Mouse (Mus musculus) cerebellum, postnatal 10 days (tissue): ENCODE results near the gene Gpr137.

ENCODE experiments used
- DNase-seq, 2 experiments: peaks; one replicate each; pipeline ENCODE4 v3.0.0; 2021; ENCODE audit warnings: mixed read lengths in 2 of 2

Gene Gpr137

DNA sequence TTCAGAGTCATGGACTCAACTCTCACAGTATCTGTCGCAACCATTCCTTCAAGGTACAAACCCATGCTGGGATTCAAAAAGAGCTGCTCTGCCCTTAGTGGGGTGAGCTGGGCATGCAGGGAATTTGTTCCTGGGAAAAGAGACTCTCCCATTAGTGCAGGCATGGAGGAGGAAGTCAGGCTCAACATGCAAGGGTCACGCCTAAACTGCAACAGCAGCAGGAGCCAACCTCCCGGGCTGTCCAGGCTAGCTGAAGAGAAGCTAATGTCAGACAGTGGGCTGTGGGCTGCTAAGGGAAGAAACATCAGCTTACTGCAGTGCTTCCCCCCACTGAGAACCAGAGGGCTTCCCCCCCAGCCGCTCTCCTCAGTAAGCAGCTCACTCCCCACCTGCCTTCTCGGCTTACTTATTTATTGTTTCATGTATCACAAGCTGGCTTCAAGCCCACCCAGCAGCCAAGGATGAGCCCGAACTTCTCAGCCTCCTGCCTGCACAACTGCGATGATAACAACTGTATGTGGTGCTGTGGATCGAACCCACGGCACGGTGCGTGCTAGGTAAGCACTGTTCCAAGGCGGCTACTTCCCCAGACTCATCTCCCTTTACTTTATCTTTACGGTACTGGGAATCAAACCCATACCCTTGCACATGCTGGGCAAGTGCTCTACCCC lies 30.1 kb upstream of the Gpr137 start:
- no peak for DNase-seq

DNA sequence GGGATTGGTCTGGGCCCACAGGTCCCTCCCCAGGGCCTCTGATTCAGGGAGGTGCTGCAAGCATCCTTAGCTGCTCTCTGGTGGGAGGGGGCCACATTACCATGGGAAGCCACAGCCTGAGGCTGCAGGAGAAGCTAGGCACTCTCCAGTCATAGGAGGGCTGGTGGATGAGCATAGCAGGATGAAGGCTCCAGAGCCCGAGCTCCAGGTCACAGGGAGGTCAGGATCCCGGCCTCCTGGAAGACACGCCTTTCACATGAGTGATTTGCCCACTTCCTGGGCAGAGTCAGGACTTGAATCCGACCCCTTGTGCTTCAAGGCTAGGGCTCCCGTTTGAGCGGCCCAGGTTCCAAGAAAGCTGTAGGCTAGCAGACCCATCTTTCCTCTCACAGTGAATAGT lies 29.4 kb upstream of the Gpr137 start:
- DNase-seq: no peak

DNA sequence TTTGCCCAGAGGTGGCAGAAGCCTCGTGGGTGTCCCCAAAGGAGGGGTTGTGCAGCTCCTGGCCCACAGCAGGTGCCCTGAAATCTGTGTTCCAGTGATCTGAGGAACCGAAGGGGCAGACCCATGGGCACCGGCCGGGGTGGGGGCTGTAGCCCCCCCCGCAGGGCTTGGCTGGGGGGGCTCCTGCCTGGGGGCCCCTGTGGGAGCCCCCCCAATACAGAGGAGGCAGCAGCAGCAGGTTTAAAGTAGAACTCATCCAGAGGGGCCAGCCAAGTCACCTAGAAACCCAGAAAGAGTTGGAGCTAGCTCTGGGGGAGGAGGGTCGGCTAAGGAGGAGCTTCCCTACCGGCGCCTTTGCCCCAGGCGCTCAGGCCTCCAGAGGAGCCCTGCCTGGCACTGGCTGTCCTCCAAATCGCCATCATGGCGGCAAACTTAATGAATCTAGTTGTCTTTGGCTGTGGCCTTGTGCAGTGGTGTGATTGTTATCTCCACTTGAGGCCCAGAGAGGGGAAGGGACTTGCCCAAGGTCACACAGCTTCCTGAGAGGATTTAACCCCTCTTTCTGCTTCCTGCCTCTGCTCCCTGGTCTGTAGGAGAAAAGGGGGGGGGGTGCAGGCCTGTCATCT lies 28.3 kb upstream of the Gpr137 start:
- no peak for DNase-seq

DNA sequence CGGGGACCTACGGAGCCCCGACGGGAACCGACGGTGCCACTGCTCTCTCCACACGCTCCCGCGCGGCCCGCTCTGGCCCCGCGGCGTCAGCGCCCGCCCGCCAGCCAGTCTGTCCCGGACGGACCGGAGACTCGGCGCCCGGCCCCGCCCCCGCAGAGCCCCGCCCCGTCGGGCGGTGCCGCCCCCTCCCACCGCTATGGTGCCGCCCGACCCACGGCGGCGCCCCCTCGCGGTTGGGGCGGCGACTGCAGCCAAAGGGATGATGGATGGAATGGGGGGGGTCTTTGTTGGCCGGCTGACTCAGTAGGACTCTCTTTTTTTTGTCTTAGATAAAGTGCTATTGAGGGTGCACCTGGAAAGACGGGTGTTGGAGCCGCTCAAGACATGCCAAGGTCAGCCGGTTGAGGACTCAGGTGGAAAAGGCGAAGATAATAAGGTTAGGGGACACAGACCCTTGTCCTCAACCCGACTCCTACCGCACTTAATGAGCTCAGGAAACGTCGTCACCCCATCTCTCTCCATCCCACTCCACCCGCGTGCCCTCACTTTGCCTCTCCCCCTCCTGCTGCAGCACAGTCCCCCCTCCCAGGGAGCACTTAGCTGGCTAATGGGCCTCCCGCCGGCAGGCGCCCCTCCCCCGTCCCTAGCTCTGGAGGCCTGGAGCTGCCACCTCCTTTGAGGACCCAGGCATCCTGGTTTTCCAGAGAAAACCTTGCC lies 27.5 kb upstream of the Gpr137 start:
- peak; percentile 74 to 76 for DNase-seq

DNA sequence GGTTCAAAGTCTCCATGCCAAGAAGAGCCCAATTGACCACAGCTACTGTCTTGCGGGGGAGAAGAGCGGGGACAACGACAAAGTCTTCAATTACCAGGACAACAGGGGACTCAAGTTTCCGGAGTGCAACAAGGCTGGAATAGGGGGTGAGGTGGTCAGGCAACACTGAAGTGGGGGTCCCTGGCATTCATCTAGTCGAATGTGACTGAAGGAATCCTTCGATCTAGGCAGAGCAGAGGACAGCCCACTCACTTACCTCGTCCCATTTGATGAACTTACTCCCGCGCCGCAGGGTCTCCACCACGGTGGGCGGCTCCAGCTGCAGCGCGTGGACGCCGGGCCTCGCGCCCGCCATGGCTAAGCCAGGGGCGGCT lies 27.0 kb upstream of the Gpr137 start:
- DNase-seq: no peak

DNA sequence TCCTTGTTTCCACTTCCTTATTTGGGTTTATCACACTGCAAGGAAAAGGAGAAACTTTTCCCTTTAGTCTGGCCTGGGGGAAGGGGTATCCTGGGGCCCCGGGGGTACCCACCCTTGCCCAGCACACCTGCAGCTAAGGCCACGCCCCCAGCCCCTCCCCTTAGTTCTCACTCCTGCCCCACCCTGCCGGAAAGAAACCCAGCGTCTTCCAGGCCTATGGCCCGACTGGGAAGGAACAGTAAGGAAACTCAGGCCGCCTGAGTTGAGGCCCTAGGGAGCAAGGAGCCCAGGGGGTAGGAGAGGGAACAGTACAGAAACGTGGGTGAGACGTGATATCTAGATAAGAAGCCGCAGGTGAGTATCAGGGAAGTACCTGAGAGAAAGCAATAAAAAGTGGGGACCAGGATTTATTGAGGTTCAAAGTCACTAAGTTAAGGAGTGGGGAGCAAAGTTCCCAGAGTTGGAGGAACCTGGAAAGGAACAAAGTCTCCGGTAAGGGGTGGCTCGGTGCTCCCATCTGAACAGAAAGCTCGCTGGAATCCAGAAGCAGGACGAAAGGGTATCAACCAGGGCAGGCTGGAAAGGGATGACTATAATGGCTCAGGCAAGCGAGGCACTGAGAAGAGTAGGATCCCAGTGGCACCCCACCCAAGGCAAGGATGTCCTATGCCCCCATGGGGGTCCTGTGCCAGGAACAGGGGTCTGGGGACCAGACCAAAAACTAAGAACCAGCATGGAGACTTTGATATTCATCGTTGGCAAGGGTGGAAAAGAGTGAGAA lies 26.4 kb upstream of the Gpr137 start:
- DNase-seq: no peak

DNA sequence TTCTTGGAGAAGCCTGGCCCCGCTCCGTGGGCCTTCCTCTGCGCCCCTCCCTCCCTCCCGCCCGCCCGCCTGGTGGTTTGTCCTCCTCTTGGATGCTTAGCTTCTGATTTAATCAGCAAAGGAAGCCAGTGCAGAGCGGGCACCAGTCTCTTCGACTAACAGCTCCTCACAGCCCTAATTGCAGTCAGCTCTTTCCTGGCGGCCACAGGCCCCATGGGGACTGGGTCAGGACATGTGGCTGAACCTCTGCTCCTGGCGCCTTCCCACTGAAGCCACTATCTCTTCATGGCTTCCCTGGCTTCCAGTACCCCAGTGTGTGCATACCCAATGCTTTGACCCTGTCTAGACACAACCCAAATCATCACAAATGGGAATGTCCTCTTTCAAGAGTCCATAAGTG lies 14.2 kb upstream of the Gpr137 start:
- no peak for DNase-seq

DNA sequence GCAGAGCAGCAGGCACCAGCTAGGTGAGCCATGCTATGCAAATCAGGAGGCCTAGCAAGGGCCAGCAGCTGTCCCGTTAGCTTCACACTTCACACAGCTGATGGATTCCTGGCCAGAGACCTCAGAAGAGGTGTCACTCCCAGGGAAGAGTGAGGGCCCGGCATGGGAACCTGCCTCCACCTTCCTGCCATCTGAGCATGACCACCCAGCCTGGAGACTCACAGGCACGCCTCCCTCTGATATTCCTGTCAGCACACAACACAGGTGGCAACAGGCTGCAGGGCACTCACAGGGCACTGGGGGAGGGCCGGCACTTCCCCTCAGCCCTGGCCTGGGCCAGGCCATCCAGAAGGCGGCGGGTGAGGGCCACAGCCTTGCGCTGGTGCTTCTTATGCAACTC lies 13.1 kb upstream of the Gpr137 start:
- no peak for DNase-seq

DNA sequence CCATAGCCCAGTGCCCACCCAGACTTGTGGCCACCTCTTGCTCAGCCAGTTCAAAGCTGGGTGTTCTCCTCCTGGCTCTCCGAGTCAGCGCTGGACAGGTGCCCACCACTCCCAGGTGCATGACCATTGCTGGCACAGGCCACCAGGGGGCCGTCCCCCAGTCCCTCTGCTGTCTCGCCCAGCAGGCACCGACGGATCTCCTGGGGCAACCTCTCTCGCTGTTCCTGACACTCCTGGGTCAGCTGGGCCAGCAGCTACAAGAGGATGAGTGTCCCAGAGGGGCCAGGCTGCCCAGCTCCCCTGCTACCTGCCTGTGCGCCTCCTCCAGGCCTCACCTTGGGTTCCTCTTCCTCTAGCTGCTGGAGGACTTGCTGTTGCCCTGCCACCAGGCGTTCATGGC lies 11.8 kb upstream of the Gpr137 start:
- peak; percentile 57 to 60 for DNase-seq

DNA sequence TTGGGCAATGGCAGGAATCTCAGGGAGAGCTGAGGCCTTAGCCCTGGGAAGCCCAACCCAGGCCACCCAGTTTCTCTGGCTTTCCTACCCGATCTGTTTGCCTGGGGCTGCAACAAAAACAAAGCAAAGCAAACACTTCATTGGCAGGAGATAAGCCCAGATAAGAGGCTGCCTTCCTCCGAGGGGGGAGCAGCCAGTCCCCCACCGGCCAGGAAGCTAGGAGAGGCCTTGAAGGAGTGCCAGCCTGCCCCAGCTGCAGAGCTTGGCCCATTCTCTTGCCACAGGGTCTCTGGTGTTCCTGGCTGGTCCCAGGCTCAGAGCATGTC lies 10.4 kb upstream of the Gpr137 start:
- DNase-seq: peak in 1 of 2 experiments; percentile 45

DNA sequence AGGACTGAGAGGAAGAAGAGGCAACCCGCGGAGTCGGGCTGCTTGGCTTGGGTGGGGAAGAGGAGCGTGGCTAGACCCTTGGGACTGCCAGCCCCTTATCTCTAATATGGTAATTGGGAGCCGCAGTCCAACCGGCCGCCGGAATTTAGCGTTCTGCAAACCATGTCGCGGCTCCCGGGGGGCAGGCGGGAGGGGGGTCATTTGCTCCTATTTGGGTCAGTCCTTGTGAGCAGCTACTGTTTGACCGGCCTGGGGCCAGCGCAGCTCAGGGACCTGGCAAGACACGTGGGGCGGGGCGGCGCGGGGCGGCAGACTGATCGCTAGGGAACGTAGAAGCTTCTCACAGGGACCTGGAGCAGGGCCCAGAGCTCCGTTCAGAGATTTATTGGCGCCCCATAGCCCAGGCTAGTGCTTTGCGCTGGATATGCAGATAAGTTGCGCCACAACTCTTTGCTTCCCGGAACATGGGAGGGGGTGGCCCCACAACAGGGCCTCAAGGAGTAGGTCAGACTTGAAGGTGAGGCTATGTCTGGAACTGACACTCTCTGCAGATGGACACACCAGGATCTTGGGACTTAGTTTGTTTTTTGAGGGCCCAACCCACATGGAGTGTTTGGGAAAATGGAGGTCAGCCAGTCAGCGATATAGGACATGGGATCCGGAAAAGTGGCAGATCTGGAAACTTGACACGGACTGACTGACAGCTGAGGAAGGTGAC lies 9.9 kb upstream of the Gpr137 start:
- peak; percentile 81 to 82 for DNase-seq

DNA sequence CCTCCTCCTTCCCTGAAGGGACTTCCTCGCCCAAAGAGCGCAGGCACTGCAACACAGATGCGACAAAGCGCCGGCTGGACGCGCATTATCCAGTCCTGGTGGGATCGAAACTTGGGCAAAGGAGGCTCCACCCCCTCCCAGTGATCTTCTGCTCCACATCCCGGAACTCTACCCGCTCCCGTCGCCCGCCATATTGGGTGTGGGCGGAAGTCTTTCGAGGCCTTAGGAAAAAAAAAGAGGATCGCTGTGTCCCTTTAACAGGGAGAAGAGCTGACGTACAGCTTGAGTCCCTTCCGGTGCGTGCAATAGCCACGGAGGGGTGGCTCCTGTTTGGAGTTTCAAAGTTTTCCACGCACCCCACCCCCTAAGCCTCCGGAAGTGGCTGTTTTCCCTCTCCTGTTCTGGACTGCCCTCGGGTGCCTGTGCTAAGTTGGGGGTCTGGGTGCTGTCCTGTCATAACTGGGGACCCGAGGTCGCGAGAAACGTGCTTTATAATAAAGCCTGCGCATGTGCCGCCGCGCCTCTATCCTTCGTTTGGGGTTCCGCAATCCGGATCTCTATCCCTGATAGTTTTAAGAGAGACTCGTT lies 9.2 kb upstream of the Gpr137 start:
- peak; percentile 92 to 96 for DNase-seq

DNA sequence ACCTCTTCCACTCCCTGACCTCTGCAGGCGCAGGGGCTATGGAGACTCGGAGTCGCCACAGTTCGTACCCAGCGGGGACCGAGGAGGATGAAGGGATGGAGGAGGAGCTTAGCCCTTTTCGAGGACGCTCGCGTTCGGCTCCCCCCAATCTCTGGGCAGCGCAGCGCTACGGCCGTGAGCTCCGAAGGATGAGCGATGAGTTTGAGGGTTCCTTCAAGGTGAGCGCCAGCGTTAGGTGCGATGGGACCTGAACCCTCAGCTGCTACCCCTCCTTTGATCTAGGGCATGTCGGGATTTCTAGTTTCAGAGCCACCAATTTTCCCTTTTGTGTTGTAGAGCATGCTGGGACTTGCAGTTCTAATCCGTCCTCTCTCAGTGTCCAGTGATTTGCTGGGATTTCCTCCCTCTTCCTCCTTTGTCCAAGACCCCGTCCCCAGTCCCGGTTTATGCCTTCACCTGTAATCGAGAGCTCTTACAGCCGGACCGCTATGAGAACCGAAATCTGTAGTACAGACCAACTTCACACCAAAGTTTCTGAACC lies 8.4 kb upstream of the Gpr137 start:
- peak; percentile 72 to 73 for DNase-seq

DNA sequence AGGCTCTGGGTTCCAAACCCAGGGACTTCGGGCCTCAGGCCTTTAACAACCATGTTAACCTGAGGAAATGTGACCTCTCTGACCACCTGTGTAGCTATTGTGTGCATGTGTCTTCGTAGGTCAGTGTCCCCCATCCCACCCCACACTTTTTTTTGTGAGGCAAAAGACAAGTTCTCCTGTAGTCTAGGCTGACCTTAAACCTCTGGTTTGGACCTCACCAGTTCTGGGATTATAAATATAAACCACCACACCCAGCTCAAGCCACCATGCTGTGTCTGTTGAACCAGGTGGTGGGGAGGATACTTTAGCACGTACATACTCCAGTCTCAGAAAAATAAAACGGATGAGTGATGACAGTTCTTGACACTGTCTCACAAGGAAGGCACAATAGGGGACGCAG lies 7.7 kb upstream of the Gpr137 start:
- DNase-seq: no peak

DNA sequence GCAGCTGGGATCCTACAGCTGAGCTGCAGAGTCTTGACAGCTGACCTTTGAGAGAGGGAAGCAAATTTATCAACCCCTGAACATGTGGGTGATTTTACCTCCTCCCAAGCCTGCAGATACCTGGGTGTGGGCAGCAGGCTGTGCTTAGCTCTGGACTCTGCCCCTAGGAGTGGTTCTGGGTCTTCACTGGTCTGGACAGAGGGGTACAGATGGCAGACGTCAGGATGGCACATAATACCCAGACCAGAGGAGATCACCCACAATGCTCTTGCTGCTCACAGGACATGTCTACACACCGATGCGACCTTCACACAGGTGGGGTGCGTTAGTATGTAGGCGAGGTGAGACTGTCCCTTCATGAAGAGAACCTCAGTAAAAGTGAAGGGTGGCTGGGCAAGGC lies 7.3 kb upstream of the Gpr137 start:
- no peak for DNase-seq

DNA sequence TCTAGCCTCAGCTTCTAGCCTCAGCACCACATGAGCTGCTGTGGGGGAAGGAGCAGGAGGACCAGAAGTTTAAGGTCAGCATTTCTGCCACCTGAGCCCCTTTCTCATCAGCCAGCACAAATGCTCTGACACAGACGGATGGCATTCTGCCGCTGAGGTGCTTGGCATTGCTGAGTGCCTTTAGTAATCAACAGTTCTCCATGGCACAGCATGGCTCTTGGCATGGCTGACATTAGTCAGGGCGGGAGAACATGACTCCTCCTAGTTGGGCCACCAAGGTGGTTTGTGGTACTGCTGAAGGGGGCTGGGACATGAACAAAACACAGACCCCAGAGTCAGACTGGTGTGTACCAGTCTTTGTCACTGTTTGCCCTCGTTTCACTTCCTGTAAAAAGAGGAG lies 5.9 kb upstream of the Gpr137 start:
- DNase-seq: peak; percentile 91 to 94

DNA sequence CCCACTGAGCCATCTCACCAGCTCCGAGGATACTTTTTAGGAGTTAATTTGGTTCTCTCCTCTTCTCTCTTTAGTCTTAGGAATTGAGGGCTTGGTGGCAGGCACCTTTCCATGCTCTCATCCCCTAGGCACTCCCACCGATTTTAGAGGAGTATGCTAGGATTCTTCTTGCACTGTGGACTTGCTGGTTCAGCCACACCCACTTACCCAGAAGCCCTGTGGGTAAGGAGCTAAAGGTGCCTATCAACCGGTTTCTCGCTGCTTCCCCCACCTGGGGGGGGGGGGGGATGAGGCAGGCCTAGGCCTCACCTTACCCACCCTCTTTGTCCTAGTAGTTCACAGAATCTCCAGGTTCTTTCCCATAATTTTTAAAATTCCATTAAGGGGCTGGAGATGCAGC lies 5.5 kb upstream of the Gpr137 start:
- DNase-seq: no peak

DNA sequence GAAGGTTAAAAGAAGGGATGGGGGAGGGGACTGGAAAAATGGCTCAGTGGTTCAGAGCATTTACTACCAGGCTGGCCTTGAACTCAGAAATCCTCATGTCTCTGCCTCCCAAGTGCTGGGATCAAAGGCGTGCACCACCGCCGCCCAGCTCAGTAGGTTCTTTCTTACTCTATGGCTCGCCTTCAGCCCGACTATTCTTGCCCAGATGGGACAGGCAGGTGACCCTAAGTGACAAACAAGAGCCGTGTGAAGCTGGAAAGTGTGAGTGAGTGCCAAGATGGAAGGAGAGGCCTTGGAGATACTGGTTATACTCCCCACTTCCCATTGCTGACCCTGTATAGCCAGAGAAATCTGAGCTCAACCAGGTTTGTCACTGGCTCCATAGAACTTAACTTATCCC lies 1.4 kb upstream of the Gpr137 start:
- no peak for DNase-seq

DNA sequence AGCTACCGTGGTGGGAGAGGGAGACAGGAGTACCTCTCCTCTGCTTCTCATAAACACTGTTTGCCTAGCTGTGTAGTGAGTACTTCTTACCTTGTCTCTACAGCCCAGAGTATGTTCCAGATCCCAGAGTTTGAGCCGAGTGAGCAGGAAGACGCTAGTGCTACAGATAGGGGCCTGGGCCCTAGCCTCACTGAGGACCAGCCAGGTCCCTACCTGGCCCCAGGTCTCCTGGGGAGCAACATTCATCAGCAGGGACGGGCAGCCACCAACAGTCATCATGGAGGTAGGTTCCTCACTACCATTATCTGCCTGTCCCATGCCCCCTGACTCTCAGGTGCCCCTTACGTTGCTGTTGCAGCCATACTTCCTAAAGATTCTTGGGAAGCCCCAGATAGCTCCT lies 484 bp upstream of the Gpr137 start:
- no peak for DNase-seq

DNA sequence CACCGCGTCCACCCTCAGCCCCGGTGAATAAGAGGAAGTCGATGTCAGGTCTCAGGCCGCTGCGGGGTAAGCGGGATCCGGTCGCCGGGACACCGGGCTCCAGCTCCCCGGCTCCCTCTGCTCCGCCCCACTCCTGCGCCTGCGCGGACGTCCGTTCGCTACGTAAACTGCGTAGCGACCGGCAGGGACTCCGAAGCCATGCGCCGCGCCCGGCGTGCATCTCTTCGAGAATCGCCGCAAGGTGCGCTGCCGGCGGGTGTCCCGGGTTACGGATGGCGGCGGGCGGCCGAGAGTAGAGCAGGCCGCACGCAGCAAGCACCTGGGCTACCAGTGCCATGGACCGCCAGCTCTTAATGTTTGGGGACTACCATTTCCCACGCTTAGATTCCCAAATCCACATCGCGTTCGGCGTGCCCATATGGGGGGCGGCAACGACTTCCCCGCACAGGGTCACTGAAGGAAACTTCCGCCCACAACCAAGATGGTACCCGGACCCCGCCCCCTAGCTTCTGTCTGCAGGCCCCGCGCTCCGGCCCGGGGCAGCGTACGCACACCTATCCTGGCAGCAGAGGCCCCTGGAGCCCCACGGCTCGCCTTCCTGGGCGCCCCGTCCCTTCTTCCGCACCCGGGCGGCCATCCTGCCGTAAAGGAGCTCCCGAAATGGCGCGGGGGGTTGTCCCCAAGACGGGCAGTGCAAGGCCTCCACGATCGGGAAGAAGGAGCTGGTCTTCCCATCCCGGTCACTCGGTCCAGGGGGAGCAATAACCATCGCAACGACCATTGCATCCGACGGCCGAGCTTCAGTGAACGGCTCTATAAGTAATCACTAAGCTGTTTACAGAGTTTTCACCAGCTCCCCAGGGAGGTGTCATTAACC lies 670 bp downstream of the Gpr137 start, which contains the start of gene Bad:
TSS of gene Bad (plus strand) at position 490 of the 877 bp plus-strand sequence.
- DNase-seq: peak; percentile 97 to 98
